Mouse (Mus musculus) liver, embryonic 14.5 days (tissue): ENCODE measurements around the gene Arf1. TPM values are rescaled to one million over a fixed set of nuclear protein-coding genes. Genes with fewer than 3 reads are reported as not detected.
A peak's percentile ranks its signal among the peaks of the same experiment; 100 is the strongest.

Source experiments
- ATAC-seq: fragments of 200-750 bp; cut with Nextera tagmentation; 2 replicates; pipeline ENCODE4 v1.8.0; 2017; ENCODE audit warnings: moderate number of reproducible peaks, mild to moderate bottlenecking, moderate library complexity; ENCODE audit not compliant: insufficient read depth
- DNase-seq, 3 experiments: peaks; one replicate each; pipeline ENCODE4 v3.0.0-alpha.2; 2012 to 2013; ENCODE audit warnings: low read depth in 3 of 3, low spot score in 3 of 3
- H3K27ac ChIP-seq: fragments of 300-500 bp; sonication (generic); 2 replicates; pipeline ENCODE4 v1.5.1; 2014; ENCODE audit warnings: moderate library complexity, mild to moderate bottlenecking, control low read depth, inconsistent platforms
- H3K27me3 ChIP-seq: fragments of 300-500 bp; sonication (generic); 2 replicates; pipeline ENCODE4 v1.6.1; 2014; ENCODE audit warnings: mild to moderate bottlenecking, low read length, moderate library complexity; ENCODE audit not compliant: control insufficient read depth, insufficient read depth
- H3K36me3 ChIP-seq: fragments of 300-500 bp; sonication (generic); replicated peaks from 2 replicates; pipeline ENCODE4 v1.6.1; 2014; ENCODE audit warnings: low read depth; ENCODE audit not compliant: control insufficient read depth, insufficient read depth
- H3K4me1 ChIP-seq, 2 experiments: fragments of 200-500 bp in 1 of 2; fragments of 300-500 bp in 1 of 2; sonication (generic) in 1 of 2; replicated peaks; 2 replicates each; pipeline ENCODE4 v1.6.1; 2012 to 2014; ENCODE audit warnings: antibody characterized with exemption in 1 of 2, inconsistent platforms in 1 of 2, low read length in 1 of 2; ENCODE audit not compliant: control insufficient read depth in 2 of 2, insufficient read depth in 2 of 2
- H3K4me2 ChIP-seq: fragments of 300-500 bp; sonication (generic); 2 replicates; pipeline ENCODE4 v1.6.1; 2014; ENCODE audit warnings: low read depth, mild to moderate bottlenecking, control low read depth, moderate library complexity
- H3K4me3 ChIP-seq, 2 experiments: fragments of 200-500 bp in 1 of 2; fragments of 300-500 bp in 1 of 2; sonication (generic) in 1 of 2; 2 replicates each; pipeline ENCODE4 v1.5.1; 2012 to 2014; ENCODE audit warnings: low read depth in 2 of 2, low read length in 2 of 2, mild to moderate bottlenecking in 2 of 2, control low read depth in 1 of 2, inconsistent platforms in 1 of 2, moderate library complexity in 1 of 2; ENCODE audit not compliant: insufficient read depth in 1 of 2
- H3K9ac ChIP-seq: fragments of 300-500 bp; sonication (generic); replicated peaks from 2 replicates; pipeline ENCODE4 v1.6.1; 2014; ENCODE audit warnings: mild to moderate bottlenecking, control low read depth, moderate library complexity
- H3K9me3 ChIP-seq: fragments of 300-500 bp; sonication (generic); 2 replicates; pipeline ENCODE4 v1.6.1; 2016; ENCODE audit warnings: low read length, mixed read lengths; ENCODE audit not compliant: control insufficient read depth
- CTCF ChIP-seq: IDR thresholded peaks from 2 replicates; pipeline ENCODE4 v1.5.1; 2016; ENCODE audit warnings: antibody characterized with exemption, low read depth, control low read depth
- EP300 ChIP-seq: IDR thresholded peaks from 2 replicates; pipeline ENCODE4 v1.6.1; 2016; ENCODE audit warnings: antibody characterized with exemption, low read depth
- WGBS: fragments of 180-500 bp; shearing (Covaris S2); extraction: QIAGEN DNeasy Blood & Tissue Kit; methylation state at CpG from one replicate; pipeline ENCODE4 v1.1.7; 2014; ENCODE audit not compliant: insufficient replicate concordance; 5-methylcytosine and 5-hydroxymethylcytosine counted together
- polyA plus RNA-seq, 2 experiments: library from polyadenylated mRNA; depleted of rRNA in 1 of 2; stranded (reverse) in 1 of 2; unstranded in 1 of 2; fragments of >200 nt; fragmentation: Nextera tagmentation in 1 of 2; extraction: Ambion mirVana in 1 of 2; gene quantifications; 2 replicates each; pipeline versions ENCODE4 v1.2.1 to v1.2.3; 2012 to 2014

Gene Arf1
- polyA plus RNA-seq, 2 experiments: 190 to 227 TPM

GRCm38 (mm10) chr11:59170549-59170948, 57.5 kb downstream of the Arf1 start:
- Histone ChIP-seq H3K9me3 (no peaks in the 10 kb centered on the region), H3K4me1 (peaks cover 10% of the 10 kb centered on the region in 2 experiments), H3K4me2 (no peak overlapping the region), H3K36me3 (no peaks in the 10 kb centered on the region), H3K9ac (no peak overlapping the region), H3K27ac (no peak overlapping the region), H3K27me3 (peaks cover 12% of the 10 kb centered on the region), H3K4me3 (no peak overlapping the region)
- ATAC-seq (no peak), DNase-seq (no peak)
- 59% methylated on average over 4 of the region's 4 CpGs for WGBS
- no peak for TF ChIP-seq EP300
- no peak for TF ChIP-seq CTCF

GRCm38 (mm10) chr11:59169807-59170206, 58.3 kb downstream of the Arf1 start:
- Histone ChIP-seq H3K4me2 (no peak overlapping the region), H3K27ac (no peak overlapping the region), H3K4me1 (peaks cover 17% of the 10 kb centered on the region in 2 experiments), H3K36me3 (no peaks in the 10 kb centered on the region), H3K9me3 (no peaks in the 10 kb centered on the region), H3K9ac (no peak overlapping the region), H3K27me3 (peaks cover 5% of the 10 kb centered on the region), H3K4me3 (no peak overlapping the region)
- no peak for TF ChIP-seq EP300
- TF ChIP-seq CTCF: no peak
- DNase-seq: no peak
- WGBS: 53% methylated on average over 3 of the region's 3 CpGs
- ATAC-seq: no peak

DNA sequence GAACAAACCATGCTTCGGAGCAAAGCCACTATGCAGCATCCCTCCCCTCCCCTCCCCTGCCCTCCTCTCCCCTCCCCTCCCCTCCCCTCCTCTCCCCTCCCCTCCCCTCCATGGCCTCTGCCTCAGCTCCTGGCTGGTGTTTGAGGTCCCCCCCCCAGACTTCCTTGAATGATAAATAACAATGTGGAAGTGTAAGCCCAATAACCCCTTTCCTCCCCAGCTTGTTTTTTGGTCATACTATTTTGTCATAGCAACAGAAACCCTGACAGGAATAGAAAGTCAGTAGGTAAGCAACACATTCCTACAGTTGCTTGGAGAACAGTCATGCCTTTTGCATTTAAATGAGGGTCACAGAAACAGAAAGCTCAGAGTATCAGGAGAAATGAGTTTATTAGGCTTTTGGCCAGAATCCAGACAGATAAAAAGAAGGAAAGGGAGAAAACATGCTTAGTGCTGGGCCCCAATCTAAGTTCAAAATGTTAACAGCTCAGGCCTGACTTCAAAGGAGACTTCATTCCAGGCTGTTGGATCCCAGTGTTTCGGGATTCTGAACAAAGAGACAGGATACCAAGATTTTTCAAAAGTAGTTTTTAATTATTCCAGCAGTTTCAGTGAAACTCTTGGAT, 62.3 kb downstream of the Arf1 start:
- ATAC-seq (no peak), DNase-seq (no peak)
- peaks cover 5% of the 10 kb centered on the region for H3K36me3 ChIP-seq
- peak overlapping the region; percentile 100 for H3K27ac ChIP-seq
- peak overlapping the region; percentile 43 for H3K9ac ChIP-seq
- H3K27me3 ChIP-seq: no peaks in the 10 kb centered on the region
- no peak overlapping the region for H3K4me2 ChIP-seq
- TF ChIP-seq EP300: no peak
- H3K9me3 ChIP-seq: no peaks in the 10 kb centered on the region
- H3K4me1 ChIP-seq: peaks cover 34 to 36% of the 10 kb centered on the region in 2 experiments
- WGBS: 50% methylated on average over 2 of the region's 2 CpGs
- no peak overlapping the region for H3K4me3 ChIP-seq

GRCm38 (mm10) chr11:59164384-59164783, 63.7 kb downstream of the Arf1 start:
- peak; percentile 93 to 96 (median 94) for DNase-seq

GRCm38 (mm10) chr11:59163255-59164236, 64.5 kb downstream of the Arf1 start, which contains the start of gene Iba57:
Gene Iba57 (minus strand): TSS chr11:59163739.
- Histone ChIP-seq H3K9ac (peak within 1 kb of the TSS; percentile 98), H3K27me3 (no peaks in the 10 kb centered on the region), H3K27ac (peak within 1 kb of the TSS; percentile 100), H3K4me2 (peak within 1 kb of the TSS; percentile 89), H3K9me3 (no peaks in the 10 kb centered on the region), H3K4me3 (peak within 1 kb of the TSS; percentile 72 to 85), H3K36me3 (peaks cover 12% of the 10 kb centered on the region), H3K4me1 (peaks cover 34 to 36% of the 10 kb centered on the region in 2 experiments)
- WGBS: under 1% methylated on average over 67 of the region's 68 CpGs
- DNase-seq: peak; percentile 96 to 97 (median 97)
- TF ChIP-seq EP300 (no peak; the same call in 1 of the 2 replicates), CTCF (peak; percentile 34)
- peak; percentile 89 for ATAC-seq

More at GRCm38 (mm10) chr11:59164384-59164783, 63.7 kb downstream of the Arf1 start:
- peak overlapping the region; percentile 89 for H3K4me2 ChIP-seq
- H3K27ac ChIP-seq: peak overlapping the region; percentile 100
- H3K4me1 ChIP-seq: peaks cover 34 to 36% of the 10 kb centered on the region in 2 experiments
- WGBS: 10% methylated on average over 9 of the region's 9 CpGs
- peak overlapping the region; percentile 72 to 85 for H3K4me3 ChIP-seq
- TF ChIP-seq CTCF (0 out of 2 replicates have a peak, but pooled peaks have one; percentile 3), EP300 (peak; percentile 95)
- H3K9ac ChIP-seq: peak overlapping the region; percentile 98
- H3K27me3 ChIP-seq: no peaks in the 10 kb centered on the region
- ATAC-seq: peak; percentile 75
- H3K36me3 ChIP-seq: peaks cover 8% of the 10 kb centered on the region
- no peaks in the 10 kb centered on the region for H3K9me3 ChIP-seq
